Comparison of ENCODE assay signal across 14 mouse cellular contexts in genomic region chr3:153738421-153738820, GRCm38 (mm10). TPM values are rescaled to one million over a fixed set of nuclear protein-coding genes. Genes with fewer than 3 reads are reported as not detected.
DNase-seq lines count a peak whose midpoint lies in the region; ATAC-seq lines count a peak whose summit lies in the region.
"Had no signal": no experiment of that assay in that cellular context is flagged by ENCODE, and none has a peak within 500 bp of the region (broad histone marks: within the 10 kb centered on the region; RNA-seq: fewer than 3 reads in every experiment).

No protein-coding gene starts in this region.

- no peaks in the 10 kb centered on the region for H3K36me3 ChIP-seq in forebrain, embryonic 10.5 days (replicated peaks)
- H3K36me3 ChIP-seq in forebrain, embryonic 13.5 days (ENCODE audit: poor library complexity, severe bottlenecking) = no peaks in the 10 kb centered on the region
- no peaks in the 10 kb centered on the region for H3K36me3 ChIP-seq in midbrain, embryonic 14.5 days (ENCODE audit: control insufficient read depth, insufficient read depth, low read length)
- H3K36me3 ChIP-seq in midbrain, embryonic 10.5 days = no peaks in the 10 kb centered on the region
- H3K36me3 ChIP-seq in hindbrain, embryonic 14.5 days (replicated peaks; ENCODE audit: control insufficient read depth, insufficient read depth) = no peaks in the 10 kb centered on the region
- H3K36me3 ChIP-seq in stomach, embryonic 16.5 days (ENCODE audit: control insufficient read depth, insufficient read depth, low read length) = no peaks in the 10 kb centered on the region
- H3K36me3 ChIP-seq: heart, embryonic 10.5 days had no signal

- peak overlapping the region; percentile 64; the same call in 1 of the 2 replicates for H3K27ac ChIP-seq in forebrain, embryonic 10.5 days
- H3K27ac ChIP-seq in forebrain, embryonic 13.5 days = no peak overlapping the region
- no peak overlapping the region for H3K27ac ChIP-seq in midbrain, embryonic 14.5 days (replicated peaks; ENCODE audit: low read depth, low read length)
- H3K27ac ChIP-seq in midbrain, embryonic 10.5 days (replicated peaks) = no peak overlapping the region
- no peak overlapping the region for H3K27ac ChIP-seq in hindbrain, embryonic 14.5 days
- peak overlapping the region; percentile 54 for H3K27ac ChIP-seq in stomach, embryonic 16.5 days (ENCODE audit: low read length)
- H3K27ac ChIP-seq: heart, embryonic 10.5 days; kidney, postnatal 0 days had no signal

- WGBS in forebrain, embryonic 10.5 days = 27% methylated on average over 10 of the region's 10 CpGs
- 12% methylated on average over 10 of the region's 10 CpGs for WGBS in forebrain, embryonic 13.5 days
- 30% methylated on average over 10 of the region's 10 CpGs for WGBS in midbrain, embryonic 14.5 days
- WGBS in midbrain, embryonic 10.5 days = 44% methylated on average over 10 of the region's 10 CpGs
- 19% methylated on average over 10 of the region's 10 CpGs for WGBS in hindbrain, embryonic 14.5 days
- WGBS in stomach, embryonic 16.5 days = 51% methylated on average over 10 of the region's 10 CpGs

- DNase-seq in forebrain, embryonic 10.5 days (ENCODE audit: extremely low spot score, low spot score) = no peak
- peak; percentile 30 for DNase-seq in midbrain, embryonic 14.5 days
- no peak for DNase-seq in midbrain, embryonic 10.5 days (ENCODE audit: low spot score)
- DNase-seq in hindbrain, embryonic 14.5 days (ENCODE audit: low spot score) = no peak
- no peak for DNase-seq in right cerebral cortex, postnatal 36 days (ENCODE audit: low spot score in 2 of 2)
- no peak for DNase-seq in frontal cortex, adult 2 months (ENCODE audit: extremely low spot score in 1 of 2, low spot score in 1 of 2)
- DNase-seq: cerebellum, adult 11-12 months; thymus, postnatal 14 days had no signal

- no peak for ATAC-seq in forebrain, embryonic 13.5 days
- ATAC-seq in midbrain, embryonic 14.5 days (ENCODE audit: low FRiP score, low TSS enrichment) = no peak
- 0 out of 2 replicates have a peak, but pooled peaks have one; percentile 12 for ATAC-seq in hindbrain, embryonic 14.5 days (ENCODE audit: low FRiP score)
- no peak for ATAC-seq in stomach, embryonic 16.5 days (ENCODE audit: insufficient read depth, low FRiP score)

- peaks cover 54% of the 10 kb centered on the region for H3K4me1 ChIP-seq in forebrain, embryonic 10.5 days
- peaks cover 40% of the 10 kb centered on the region for H3K4me1 ChIP-seq in forebrain, embryonic 13.5 days
- H3K4me1 ChIP-seq in midbrain, embryonic 14.5 days (ENCODE audit: control insufficient read depth, insufficient read depth, low read length) = peaks cover 26% of the 10 kb centered on the region
- peaks cover 43% of the 10 kb centered on the region for H3K4me1 ChIP-seq in midbrain, embryonic 10.5 days
- 0 out of 2 replicates have a peak, but pooled peaks cover 12% of the 10 kb centered on the region for H3K4me1 ChIP-seq in hindbrain, embryonic 14.5 days (replicated peaks; ENCODE audit: control insufficient read depth, insufficient read depth, low read length)
- peaks cover 6% of the 10 kb centered on the region; the same call in 1 of the 2 replicates for H3K4me1 ChIP-seq in stomach, embryonic 16.5 days (ENCODE audit: control insufficient read depth, insufficient read depth, low read length)

- H3K27me3 ChIP-seq in forebrain, embryonic 10.5 days (ENCODE audit: poor library complexity, severe bottlenecking) = peaks cover 21% of the 10 kb centered on the region
- 0 out of 2 replicates have a peak, but pooled peaks cover 3% of the 10 kb centered on the region for H3K27me3 ChIP-seq in forebrain, embryonic 13.5 days
- no peaks in the 10 kb centered on the region for H3K27me3 ChIP-seq in midbrain, embryonic 14.5 days (ENCODE audit: control insufficient read depth, insufficient read depth, low read length)
- peaks cover 4% of the 10 kb centered on the region for H3K27me3 ChIP-seq in midbrain, embryonic 10.5 days (ENCODE audit: low read depth, poor library complexity, severe bottlenecking)
- H3K27me3 ChIP-seq in hindbrain, embryonic 14.5 days (ENCODE audit: control insufficient read depth, insufficient read depth, low read length) = no peaks in the 10 kb centered on the region
- no peaks in the 10 kb centered on the region for H3K27me3 ChIP-seq in stomach, embryonic 16.5 days (ENCODE audit: control insufficient read depth, insufficient read depth, low read length)
- H3K27me3 ChIP-seq: CH12.LX had no signal

- H3K9me3 ChIP-seq in forebrain, embryonic 10.5 days = no peaks in the 10 kb centered on the region
- H3K9me3 ChIP-seq in forebrain, embryonic 13.5 days (replicated peaks) = no peaks in the 10 kb centered on the region
- H3K9me3 ChIP-seq in midbrain, embryonic 14.5 days (ENCODE audit: control insufficient read depth, low read length) = no peaks in the 10 kb centered on the region
- H3K9me3 ChIP-seq in midbrain, embryonic 10.5 days (replicated peaks) = no peaks in the 10 kb centered on the region
- H3K9me3 ChIP-seq in hindbrain, embryonic 14.5 days (ENCODE audit: control insufficient read depth, low read length) = no peaks in the 10 kb centered on the region
- no peaks in the 10 kb centered on the region for H3K9me3 ChIP-seq in stomach, embryonic 16.5 days (replicated peaks; ENCODE audit: control insufficient read depth, low read length)
- H3K9me3 ChIP-seq: heart, embryonic 10.5 days had no signal

- no peak overlapping the region for H3K4me3 ChIP-seq in forebrain, embryonic 10.5 days
- H3K4me3 ChIP-seq in forebrain, embryonic 13.5 days = no peak overlapping the region
- H3K4me3 ChIP-seq in midbrain, embryonic 14.5 days (replicated peaks; ENCODE audit: low read depth, low read length) = no peak overlapping the region
- no peak overlapping the region for H3K4me3 ChIP-seq in midbrain, embryonic 10.5 days
- H3K4me3 ChIP-seq in hindbrain, embryonic 14.5 days (replicated peaks; ENCODE audit: low read length) = no peak overlapping the region
- H3K4me3 ChIP-seq in stomach, embryonic 16.5 days (replicated peaks; ENCODE audit: low read length) = no peak overlapping the region
- H3K4me3 ChIP-seq: heart, embryonic 10.5 days had no signal

- no peak overlapping the region for H3K4me2 ChIP-seq in forebrain, embryonic 13.5 days
- no peak overlapping the region for H3K4me2 ChIP-seq in midbrain, embryonic 14.5 days (ENCODE audit: low read length)
- no peak overlapping the region for H3K4me2 ChIP-seq in hindbrain, embryonic 14.5 days (replicated peaks)
- H3K4me2 ChIP-seq in stomach, embryonic 16.5 days (ENCODE audit: low read depth, low read length) = no peak overlapping the region
- H3K4me2 ChIP-seq: liver, embryonic 11.5 days had no signal

- no peak overlapping the region for H3K9ac ChIP-seq in forebrain, embryonic 13.5 days
- H3K9ac ChIP-seq in midbrain, embryonic 14.5 days (replicated peaks; ENCODE audit: low read length) = no peak overlapping the region
- no peak overlapping the region for H3K9ac ChIP-seq in hindbrain, embryonic 14.5 days
- no peak overlapping the region for H3K9ac ChIP-seq in stomach, embryonic 16.5 days (ENCODE audit: low read length)

RNA-seq across cellular contexts. Expression of gene St6galnac3, which starts 13.4 kb away (rescaled TPM):
- polyA plus RNA-seq in forebrain, embryonic 10.5 days (2016; fragmentation: Nextera tagmentation; extraction: Ambion mirVana) = 40.0 and 40.5 TPM in 2 replicates
- polyA plus RNA-seq in forebrain, embryonic 13.5 days (2015; fragmentation: Nextera tagmentation; extraction: Ambion mirVana) = 20.7 and 29.0 TPM in 2 replicates
- 21.4 and 26.6 TPM in 2 replicates for polyA plus RNA-seq in midbrain, embryonic 14.5 days (2014; fragmentation: Nextera tagmentation; extraction: Ambion mirVana)
- 33.4 and 33.6 TPM in 2 replicates for polyA plus RNA-seq in midbrain, embryonic 10.5 days (2016; fragmentation: Nextera tagmentation; extraction: Ambion mirVana)
- 25.3 and 28.3 TPM in 2 replicates for polyA plus RNA-seq in hindbrain, embryonic 14.5 days (2014; fragmentation: Nextera tagmentation; extraction: Ambion mirVana)
- polyA plus RNA-seq in stomach, embryonic 16.5 days (2015; fragmentation: Nextera tagmentation; extraction: Ambion mirVana) = 32.4 and 34.9 TPM in 2 replicates
- 13.5 and 14.5 TPM in 2 replicates for polyA plus RNA-seq in frontal cortex, adult 2 months (2012; rRNA removed)

Comparison
In these comparisons a context has a peak if more than half of its experiments do, and no peak if none do; other contexts are left out.
1. H3K27ac ChIP-seq: peak in forebrain, embryonic 10.5 days (single experiment) and stomach, embryonic 16.5 days (single experiment); none in forebrain, embryonic 13.5 days (single experiment), midbrain, embryonic 14.5 days (single experiment), midbrain, embryonic 10.5 days (single experiment) and hindbrain, embryonic 14.5 days (single experiment).